Mouse (Mus musculus): ENCODE results near the gene Hhat. TPM values are rescaled to one million over a fixed set of nuclear protein-coding genes. Genes with fewer than 3 reads are reported as not detected.

The Hhat gene
- total and polyA plus RNA-seq, 3 experiments, result 0.21 to 1.2 (median 1.1) TPM

DNA sequence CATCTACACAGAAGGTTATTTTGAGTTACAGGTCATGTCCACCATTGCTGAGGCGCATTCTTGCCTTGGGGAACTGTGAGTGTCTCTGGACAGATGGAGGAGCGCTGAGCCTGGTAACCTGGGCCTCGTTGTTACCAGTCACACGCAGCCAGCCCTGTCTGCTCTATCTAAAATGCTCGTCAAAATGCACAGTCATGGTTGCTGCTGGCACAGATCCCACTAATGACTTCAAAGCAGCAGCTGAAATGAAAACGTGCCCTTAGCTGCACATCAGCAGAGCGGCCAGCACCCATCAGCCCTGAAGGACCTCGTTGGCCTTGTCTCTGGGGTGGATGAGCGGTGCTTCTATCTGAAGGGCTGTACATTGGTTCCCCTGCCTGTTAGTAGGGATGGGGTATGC, 269.0 kb downstream of the Hhat start:
- in situ Hi-C loops (cut with MboI; ENCODE audit: low pct_ligation_motif_present, low pct_unique_long_range_greater_than_20kb, low sequenced_read_pairs) (no loop called here), dilution Hi-C loops (cut with MboI; ENCODE audit: extremely low pct_ligation_motif_present, extremely low pct_unique_long_range_greater_than_20kb, low sequenced_read_pairs) (no loop called here)
- TF ChIP-seq KAT2A (IDR thresholded peaks at IDR 0.05; ENCODE audit: insufficient replicate concordance, low read length) (no peak), POLR2AphosphoS2 (IDR thresholded peaks at IDR 0.05; ENCODE audit: low read depth, low read length) (no peak), MAX (IDR thresholded peaks at IDR 0.05; ENCODE audit: low read length) (no peak), MXI1 (IDR thresholded peaks at IDR 0.05; ENCODE audit: low read depth, low read length) (no peak), JUN (IDR thresholded peaks at IDR 0.05; ENCODE audit: insufficient read depth, low read depth, low read length) (no peak)
- Histone ChIP-seq H3K27ac (ENCODE audit: insufficient read depth, low read depth) (no peak overlapping the region), H3K4me2 (ENCODE audit: insufficient read depth, low read depth, poor library complexity, severe bottlenecking) (no peak overlapping the region), H3K27me3 (replicated peaks) (peaks cover 51% of the 10 kb centered on the region), H3K9ac (ENCODE audit: insufficient read depth, low read depth) (no peak overlapping the region), H3K79me2 (replicated peaks; ENCODE audit: control insufficient read depth, extremely low read depth, insufficient read depth, poor library complexity, severe bottlenecking) (no peaks in the 10 kb centered on the region), H3K9me3 (replicated peaks; ENCODE audit: low read length) (no peaks in the 10 kb centered on the region), H3K4me3 (replicated peaks in 1 of 3; ENCODE audit: low read depth in 2 of 3, low read length in 2 of 3, poor library complexity in 1 of 3) (no peak overlapping the region), H3K36me3 (replicated peaks in 1 of 2; ENCODE audit: control insufficient read depth in 1 of 2, insufficient read depth in 1 of 2, low read length in 1 of 2) (no peaks in the 10 kb centered on the region), H3K4me1 (ENCODE audit: control insufficient read depth in 1 of 2, insufficient read depth in 2 of 2) (peaks cover 0 to 3% of the 10 kb centered on the region in 2 experiments; a peak in 1 of 4 replicates)
- DNase-seq (ENCODE audit: extremely low read depth), result no peak

GRCm38 (mm10) chr1:192497505-192497904, 273.5 kb downstream of the Hhat start:
- Histone ChIP-seq H3K9me3 (replicated peaks; ENCODE audit: low read length) (no peaks in the 10 kb centered on the region), H3K4me1 (ENCODE audit: control insufficient read depth in 1 of 2, insufficient read depth in 2 of 2) (peaks cover 0 to 3% of the 10 kb centered on the region in 2 experiments; a peak in 1 of 4 replicates), H3K9ac (ENCODE audit: insufficient read depth, low read depth) (no peak overlapping the region), H3K4me2 (ENCODE audit: insufficient read depth, low read depth, poor library complexity, severe bottlenecking) (no peak overlapping the region), H3K27ac (ENCODE audit: insufficient read depth, low read depth) (no peak overlapping the region), H3K27me3 (replicated peaks) (peaks cover 49% of the 10 kb centered on the region), H3K36me3 (replicated peaks in 1 of 2; ENCODE audit: control insufficient read depth in 1 of 2, insufficient read depth in 1 of 2, low read length in 1 of 2) (no peaks in the 10 kb centered on the region), H3K79me2 (replicated peaks; ENCODE audit: control insufficient read depth, extremely low read depth, insufficient read depth, poor library complexity, severe bottlenecking) (no peaks in the 10 kb centered on the region), H3K4me3 (replicated peaks in 1 of 3; ENCODE audit: low read depth in 2 of 3, low read length in 2 of 3, poor library complexity in 1 of 3) (no peak overlapping the region)
- dilution Hi-C loops (cut with MboI; ENCODE audit: extremely low pct_ligation_motif_present, extremely low pct_unique_long_range_greater_than_20kb, low sequenced_read_pairs), result no loop called here
- no peak for DNase-seq (ENCODE audit: extremely low read depth)
- in situ Hi-C loops (cut with MboI; ENCODE audit: low pct_ligation_motif_present, low pct_unique_long_range_greater_than_20kb, low sequenced_read_pairs), result no loop called here
- TF ChIP-seq KAT2A (IDR thresholded peaks at IDR 0.05; ENCODE audit: insufficient replicate concordance, low read length), result no peak
- TF ChIP-seq MAX (IDR thresholded peaks at IDR 0.05; ENCODE audit: low read length), result no peak
- TF ChIP-seq POLR2A (IDR thresholded peaks at IDR 0.05; ENCODE audit: low read depth, low read length), result no peak
- TF ChIP-seq HCFC1 (IDR thresholded peaks at IDR 0.05; ENCODE audit: low read depth, low read length), result no peak

- H3K4me1 ChIP-seq (ENCODE audit: control insufficient read depth in 1 of 2, insufficient read depth in 2 of 2), result peaks cover 0 to 8% of the 10 kb centered on the region in 2 experiments; a peak in 2 of 4 replicates
- H3K4me2 ChIP-seq (ENCODE audit: insufficient read depth, low read depth, poor library complexity, severe bottlenecking), result no peak overlapping the region
- DNase-seq (ENCODE audit: extremely low read depth), result peak; percentile 13
- no peaks in the 10 kb centered on the region for H3K9me3 ChIP-seq (replicated peaks; ENCODE audit: low read length)
- H3K9ac ChIP-seq (ENCODE audit: insufficient read depth, low read depth), result no peak overlapping the region
- no peaks in the 10 kb centered on the region for H3K36me3 ChIP-seq (replicated peaks in 1 of 2; ENCODE audit: control insufficient read depth in 1 of 2, insufficient read depth in 1 of 2, low read length in 1 of 2)
- TF ChIP-seq USF1 (IDR thresholded peaks at IDR 0.05; ENCODE audit: low read depth, low read length) (no peak), E2F4 (IDR thresholded peaks at IDR 0.05; ENCODE audit: insufficient replicate concordance, low read depth, low read length) (no peak), EP300 (IDR thresholded peaks at IDR 0.05; ENCODE audit: low read length) (no peak), CHD1 (IDR thresholded peaks at IDR 0.05; ENCODE audit: low read depth, low read length) (no peak), MEF2A (IDR thresholded peaks at IDR 0.05; ENCODE audit: borderline replicate concordance, low read depth, low read length) (no peak), CHD2 (IDR thresholded peaks at IDR 0.05; ENCODE audit: low read length) (no peak)
- in situ Hi-C loops (cut with MboI; ENCODE audit: low pct_ligation_motif_present, low pct_unique_long_range_greater_than_20kb, low sequenced_read_pairs), result no loop called here
- H3K27ac ChIP-seq (ENCODE audit: insufficient read depth, low read depth), result no peak overlapping the region
- H3K4me3 ChIP-seq (replicated peaks in 1 of 3; ENCODE audit: low read depth in 2 of 3, low read length in 2 of 3, poor library complexity in 1 of 3), result no peak overlapping the region
- dilution Hi-C loops (cut with MboI; ENCODE audit: extremely low pct_ligation_motif_present, extremely low pct_unique_long_range_greater_than_20kb, low sequenced_read_pairs), result no loop called here
- H3K27me3 ChIP-seq (replicated peaks), result peaks cover 28% of the 10 kb centered on the region
- no peaks in the 10 kb centered on the region for H3K79me2 ChIP-seq (replicated peaks; ENCODE audit: control insufficient read depth, extremely low read depth, insufficient read depth, poor library complexity, severe bottlenecking)
These were observed 280.9 kb downstream of the Hhat start for GRCm38 (mm10) chr1:192489908-192490825.
